Mouse (Mus musculus): Measurements from ENCODE around the gene Ptges3. TPM values are rescaled to one million over a fixed set of nuclear protein-coding genes. Genes with fewer than 3 reads are reported as not detected.

The Ptges3 gene
- polyA plus RNA-seq (2015; fragmentation: Nextera tagmentation; extraction: Ambion mirVana): 362 and 422 TPM in 2 replicates

GRCm38 (mm10) chr10:128058601-128059151, at the start of gene Ptges3:
Gene Ptges3, plus strand, starts transcription at chr10:128058954.

GRCm38 (mm10) chr10:128015068-128015934, 43.5 kb upstream of the Ptges3 start, which contains the start of gene Prim1:
Gene Prim1, plus strand, starts transcription at chr10:128015168.

GRCm38 (mm10) chr10:128082880-128083421, 24.2 kb downstream of the Ptges3 start, which contains the start of gene Atp5b:
Gene Atp5b, plus strand, starts transcription at chr10:128083273.

DNA sequence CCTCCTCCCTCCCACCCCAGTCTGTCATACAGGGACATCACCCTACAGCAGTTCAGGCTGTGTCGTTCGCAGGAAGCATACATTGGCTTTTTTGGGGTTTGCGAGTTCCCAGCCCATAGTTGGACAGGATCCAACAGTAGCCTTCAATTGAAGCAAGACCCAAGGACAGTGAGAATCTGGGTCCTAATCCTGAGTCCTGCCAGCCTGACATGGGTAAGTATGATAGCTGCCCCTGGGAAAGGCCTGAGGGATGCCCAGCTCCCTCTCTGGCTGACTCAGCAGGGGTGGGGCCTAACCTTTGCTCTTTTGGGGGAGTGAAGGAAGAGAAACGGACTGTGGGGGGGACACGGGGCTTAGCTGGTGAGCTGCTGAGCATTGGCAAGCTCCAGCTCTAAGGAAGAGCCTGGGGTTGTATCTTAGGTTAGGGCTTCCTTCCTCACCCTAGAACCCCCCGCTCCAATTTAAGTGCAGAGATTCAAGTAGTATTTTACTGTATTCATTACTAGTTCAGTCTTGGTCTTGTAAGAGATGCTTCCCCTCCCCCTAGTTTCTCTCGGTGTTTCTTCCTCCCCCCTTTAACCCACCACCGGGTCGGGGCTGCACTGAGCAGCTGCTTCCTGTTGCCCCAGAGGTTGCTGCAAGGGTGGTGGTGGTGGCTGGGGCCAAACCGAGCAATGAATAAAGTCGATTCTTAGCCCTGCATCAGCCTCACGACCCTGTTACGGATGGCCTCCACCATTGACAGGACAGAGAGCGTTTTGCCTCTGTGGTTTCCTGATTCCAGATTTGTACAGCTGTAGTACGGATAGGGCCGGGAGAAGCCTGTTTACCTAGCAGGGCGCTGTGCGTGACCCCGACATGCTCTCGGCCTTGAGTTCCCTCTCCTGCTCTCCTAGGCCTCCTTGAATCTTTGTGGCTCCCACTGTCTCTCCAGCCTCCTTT, 33.1 kb downstream of the Ptges3 start, which contains the start of gene Baz2a:
Gene Baz2a, plus strand, starts transcription at position 14 of the 942 bp plus-strand sequence.

MicroRNAs encoded within 50 kb of the gene (microRNA counts, 519-probe panel; counts per million panel counts)
- 40.5 counts per million for microRNA mmu-miR-677

Small RNA genes lying within 50 kb of the gene (microRNA-seq; reads per million reads assigned to microRNA genes)
- gene Mir677: 24.4 reads per million, percentile 28 among the genes with 10 or more reads in this experiment

Other genes starting within 250 kb of the Ptges3 start
- not detected in 2 replicates for gene Rdh19, start 209.0 kb upstream of the Ptges3 start, polyA plus RNA-seq (2015; fragmentation: Nextera tagmentation; extraction: Ambion mirVana)
- not detected in 2 replicates for gene Rdh16f2, start 192.5 kb upstream of the Ptges3 start, polyA plus RNA-seq (2015; fragmentation: Nextera tagmentation; extraction: Ambion mirVana)
- not detected in 2 replicates for gene Rdh7, start 170.1 kb upstream of the Ptges3 start, polyA plus RNA-seq (2015; fragmentation: Nextera tagmentation; extraction: Ambion mirVana)
- gene Sdr9c7, start 160.4 kb upstream of the Ptges3 start, polyA plus RNA-seq (2015; fragmentation: Nextera tagmentation; extraction: Ambion mirVana): not detected in 2 replicates
- gene Hsd17b6, start 51.3 kb upstream of the Ptges3 start, polyA plus RNA-seq (2015; fragmentation: Nextera tagmentation; extraction: Ambion mirVana): not detected in 2 replicates
- 24.3 and 26.1 TPM in 2 replicates for gene Prim1, start 43.8 kb upstream of the Ptges3 start, polyA plus RNA-seq (2015; fragmentation: Nextera tagmentation; extraction: Ambion mirVana)
- 431 and 441 TPM in 2 replicates for gene Naca, start 23.4 kb upstream of the Ptges3 start, polyA plus RNA-seq (2015; fragmentation: Nextera tagmentation; extraction: Ambion mirVana)
- 2,307 and 2,329 TPM in 2 replicates for gene Atp5b, start 24.3 kb downstream of the Ptges3 start, polyA plus RNA-seq (2015; fragmentation: Nextera tagmentation; extraction: Ambion mirVana)
- gene Baz2a, start 32.6 kb downstream of the Ptges3 start, polyA plus RNA-seq (2015; fragmentation: Nextera tagmentation; extraction: Ambion mirVana): 10.3 and 11.0 TPM in 2 replicates
- 6.5 and 7.0 TPM in 2 replicates for gene Rbms2, start 121.3 kb downstream of the Ptges3 start, polyA plus RNA-seq (2015; fragmentation: Nextera tagmentation; extraction: Ambion mirVana)
- gene Gls2, start 135.5 kb downstream of the Ptges3 start, polyA plus RNA-seq (2015; fragmentation: Nextera tagmentation; extraction: Ambion mirVana): 2.4 and 3.4 TPM in 2 replicates
- 25.4 and 26.1 TPM in 2 replicates for gene Spryd4, start 152.9 kb downstream of the Ptges3 start, polyA plus RNA-seq (2015; fragmentation: Nextera tagmentation; extraction: Ambion mirVana)
- not detected in 2 replicates for gene Mip, start 166.9 kb downstream of the Ptges3 start, polyA plus RNA-seq (2015; fragmentation: Nextera tagmentation; extraction: Ambion mirVana)
- 11.0 and 13.3 TPM in 2 replicates for gene Timeless, start 173.1 kb downstream of the Ptges3 start, polyA plus RNA-seq (2015; fragmentation: Nextera tagmentation; extraction: Ambion mirVana)
- gene Apon, start 195.1 kb downstream of the Ptges3 start, polyA plus RNA-seq (2015; fragmentation: Nextera tagmentation; extraction: Ambion mirVana): not detected in 2 replicates
- 0.52 and 0.73 TPM in 2 replicates for gene Apof, start 209.7 kb downstream of the Ptges3 start, polyA plus RNA-seq (2015; fragmentation: Nextera tagmentation; extraction: Ambion mirVana)
- 12.7 and 12.8 TPM in 2 replicates for gene Stat2, start 211.6 kb downstream of the Ptges3 start, polyA plus RNA-seq (2015; fragmentation: Nextera tagmentation; extraction: Ambion mirVana)
- gene Il23a, start 239.8 kb downstream of the Ptges3 start, polyA plus RNA-seq (2015; fragmentation: Nextera tagmentation; extraction: Ambion mirVana): 0.13 and 0.40 TPM in 2 replicates
- gene Pan2, start 244.4 kb downstream of the Ptges3 start, polyA plus RNA-seq (2015; fragmentation: Nextera tagmentation; extraction: Ambion mirVana): 11.9 and 14.3 TPM in 2 replicates